Mouse (Mus musculus) neutrophil, adult 59 days (primary cell): ENCODE results near the gene Gm17662. TPM values are rescaled to one million over a fixed set of nuclear protein-coding genes. Genes with fewer than 3 reads are reported as not detected.

Experiments used
- total RNA-seq, 2 experiments: library from RNA; stranded (reverse); gene quantifications; 1 replicate in 1 of 2; 2 replicates in 1 of 2; pipeline ENCODE4 v1.2.4; 2023

Gene Gm17662
- not detected for total RNA-seq

GRCm38 (mm10) chr4:104857029-104857428 lies at the start of gene Gm17662:
Gm17662 (plus strand) TSS chr4:104857329.

GRCm38 (mm10) chr4:104876323-104876722 lies 19.2 kb downstream of the Gm17662 start, which contains the start of gene C8a:
C8a (minus strand) TSS chr4:104876398.

Other genes with a start within 250 kb of the Gm17662 start
- not detected for gene C8b, start 91.0 kb upstream of the Gm17662 start, total RNA-seq
- gene C8a, start 19.1 kb downstream of the Gm17662 start, total RNA-seq, result not detected
- gene Fyb2, start 56.1 kb downstream of the Gm17662 start, total RNA-seq, result not detected